In genomic region chr14:50925111-50925920, GRCm38 (mm10) we compare ENCODE assay signal across 8 mouse cellular contexts. TPM values are rescaled to one million over a fixed set of nuclear protein-coding genes. Genes with fewer than 3 reads are reported as not detected.
DNase-seq lines count a peak whose midpoint lies in the region; ATAC-seq and TF ChIP-seq lines count a peak whose summit lies in the region.

No protein-coding gene starts in this region.

- WGBS in heart, embryonic 10.5 days, result 1% methylated on average over 38 of the region's 38 CpGs
- 2% methylated on average over 38 of the region's 38 CpGs for WGBS in forebrain, embryonic 13.5 days
- WGBS in liver, embryonic 11.5 days, result 2% methylated on average over 38 of the region's 38 CpGs

- H3K4me2 ChIP-seq in forebrain, embryonic 13.5 days, result peak overlapping the region; percentile 83
- peak overlapping the region; percentile 69 for H3K4me2 ChIP-seq in liver, embryonic 11.5 days

- H3K27me3 ChIP-seq in heart, embryonic 10.5 days (ENCODE audit: insufficient read depth, poor library complexity, severe bottlenecking), result no peaks in the 10 kb centered on the region
- no peaks in the 10 kb centered on the region for H3K27me3 ChIP-seq in MEL (ENCODE audit: control insufficient read depth in 1 of 2, insufficient read depth in 2 of 2, low read length in 2 of 2)
- H3K27me3 ChIP-seq in forebrain, embryonic 13.5 days, result no peaks in the 10 kb centered on the region
- H3K27me3 ChIP-seq in liver, embryonic 11.5 days (replicated peaks; ENCODE audit: control insufficient read depth, insufficient read depth, low read length), result no peaks in the 10 kb centered on the region
- H3K27me3 ChIP-seq in splenic B cell, adult 2 months (ENCODE audit: control insufficient read depth, insufficient read depth, low read length, poor library complexity, severe bottlenecking), result no peaks in the 10 kb centered on the region

- TF ChIP-seq CTCF in MEL (IDR thresholded peaks at IDR 0.05 in 2 of 3, conservative IDR thresholded peaks at IDR 0.05 in 1 of 3; ENCODE audit: control insufficient read depth in 1 of 3, insufficient read depth in 1 of 3, low read depth in 2 of 3, low read length in 3 of 3, poor library complexity in 1 of 3, severe bottlenecking in 1 of 3), result no peak

- H3K27ac ChIP-seq in heart, embryonic 10.5 days, result peak overlapping the region; percentile 94
- peak overlapping the region; percentile 74 for H3K27ac ChIP-seq in MEL (ENCODE audit: control insufficient read depth, low read depth, low read length)
- peak overlapping the region; percentile 89 for H3K27ac ChIP-seq in forebrain, embryonic 13.5 days
- H3K27ac ChIP-seq in liver, embryonic 11.5 days (ENCODE audit: low read depth, low read length), result peak overlapping the region; percentile 88

- no peak for TF ChIP-seq RAD21 in MEL (IDR thresholded peaks at IDR 0.05; ENCODE audit: low read depth, low read length)

- no peaks in the 10 kb centered on the region for H3K9me3 ChIP-seq in heart, embryonic 10.5 days
- H3K9me3 ChIP-seq in MEL (replicated peaks; ENCODE audit: insufficient read depth, low read length), result no peaks in the 10 kb centered on the region
- no peaks in the 10 kb centered on the region for H3K9me3 ChIP-seq in forebrain, embryonic 13.5 days (replicated peaks)
- H3K9me3 ChIP-seq in liver, embryonic 11.5 days (ENCODE audit: control insufficient read depth, low read length), result no peaks in the 10 kb centered on the region

- DNase-seq in heart, embryonic 10.5 days (ENCODE audit: low spot score), result no peak
- no peak for DNase-seq in heart, postnatal 25 days (ENCODE audit: low spot score)
- peak; percentile 56 for DNase-seq in MEL (ENCODE audit: low read depth, low spot score)
- DNase-seq in liver, embryonic 11.5 days (ENCODE audit: low spot score), result no peak
- peak; percentile 34 for DNase-seq in splenic B cell, adult 2 months (ENCODE audit: low read depth, low spot score)
- DNase-seq in left cerebral cortex, postnatal 10 days (ENCODE audit: extremely low spot score in 1 of 2, low spot score in 2 of 2), result no peak
- DNase-seq in thymus, postnatal 25 days, result no peak

- H3K79me2 ChIP-seq in MEL (ENCODE audit: control insufficient read depth, insufficient read depth, low read length, poor library complexity), result peaks cover 24% of the 10 kb centered on the region

- TF ChIP-seq EP300 in MEL (IDR thresholded peaks at IDR 0.05; ENCODE audit: low read depth in 1 of 2, low read length in 2 of 2), result no peak

- no peak for TF ChIP-seq POLR2A in MEL (IDR thresholded peaks at IDR 0.05; ENCODE audit: control insufficient read depth in 1 of 2, insufficient read depth in 1 of 2, low read depth in 1 of 2, low read length in 2 of 2, poor library complexity in 1 of 2)

- H3K9ac ChIP-seq in MEL (ENCODE audit: control insufficient read depth, low read depth, low read length, poor library complexity, severe bottlenecking), result peak overlapping the region; percentile 76
- H3K9ac ChIP-seq in forebrain, embryonic 13.5 days, result peak overlapping the region; percentile 92
- H3K9ac ChIP-seq in liver, embryonic 11.5 days (ENCODE audit: low read depth, low read length), result peak overlapping the region; percentile 81

- peaks cover 39% of the 10 kb centered on the region for H3K36me3 ChIP-seq in heart, embryonic 10.5 days
- H3K36me3 ChIP-seq in MEL (ENCODE audit: control insufficient read depth in 1 of 2, insufficient read depth in 2 of 2, low read length in 2 of 2), result peaks cover 0 to 8% of the 10 kb centered on the region in 2 experiments; a peak in 2 of 4 replicates
- peaks cover 37% of the 10 kb centered on the region for H3K36me3 ChIP-seq in forebrain, embryonic 13.5 days (ENCODE audit: poor library complexity, severe bottlenecking)
- peaks cover 29% of the 10 kb centered on the region for H3K36me3 ChIP-seq in liver, embryonic 11.5 days (ENCODE audit: control insufficient read depth, insufficient read depth, low read length)
- H3K36me3 ChIP-seq in splenic B cell, adult 2 months (ENCODE audit: control insufficient read depth, insufficient read depth, low read length, poor library complexity, severe bottlenecking), result peaks cover 15% of the 10 kb centered on the region

- ATAC-seq in forebrain, embryonic 13.5 days, result peak; percentile 52; the same call in 1 of the 2 replicates
- peak; percentile 64 for ATAC-seq in liver, embryonic 11.5 days (replicated peaks; ENCODE audit: low FRiP score)

- peaks cover 16% of the 10 kb centered on the region; the same call in 1 of the 2 replicates for H3K4me1 ChIP-seq in heart, embryonic 10.5 days
- H3K4me1 ChIP-seq in MEL (ENCODE audit: control insufficient read depth in 1 of 2, insufficient read depth in 2 of 2, low read length in 2 of 2), result no peaks in the 10 kb centered on the region
- H3K4me1 ChIP-seq in forebrain, embryonic 13.5 days, result peaks cover 44% of the 10 kb centered on the region
- H3K4me1 ChIP-seq in liver, embryonic 11.5 days (replicated peaks; ENCODE audit: control insufficient read depth, insufficient read depth, low read length), result peaks cover 23% of the 10 kb centered on the region

- H3K4me3 ChIP-seq in heart, embryonic 10.5 days, result peak overlapping the region; percentile 80
- H3K4me3 ChIP-seq in MEL (ENCODE audit: control insufficient read depth in 1 of 2, insufficient read depth in 1 of 2, low read depth in 2 of 2, low read length in 2 of 2), result peak overlapping the region; percentile 59 to 78
- peak overlapping the region; percentile 88 for H3K4me3 ChIP-seq in forebrain, embryonic 13.5 days
- peak overlapping the region; percentile 79 for H3K4me3 ChIP-seq in liver, embryonic 11.5 days (ENCODE audit: low read depth, low read length)

- intact Hi-C loops in heart, postnatal 25 days (cut with DNase I), result loop anchor here (5.0 kb wide), 2 partner anchors 118 to 162 kb away; partner anchors contain the start of genes Ccnb1ip1 and Parp2
- intact Hi-C loops in left cerebral cortex, postnatal 10 days (cut with DNase I), result loop anchor here (5.0 kb wide), 1 partner anchor 98 kb away; no protein-coding TSS in a partner anchor

TF ChIP-seq in MEL, 35 proteins besides CTCF, POLR2A, EP300 and RAD21 (continues in another document):
- TF ChIP-seq MYB (IDR thresholded peaks at IDR 0.05; ENCODE audit: low read depth, low read length) (no peak), MXI1 (IDR thresholded peaks at IDR 0.05; ENCODE audit: low read depth, low read length) (peak; percentile 82), USF2 (IDR thresholded peaks at IDR 0.05; ENCODE audit: borderline replicate concordance in 1 of 2, insufficient read depth in 1 of 2, low read depth in 1 of 2, low read length in 2 of 2) (no peak), SIN3A (IDR thresholded peaks at IDR 0.05; ENCODE audit: low read length) (peak; percentile 75)

RNA-seq across cellular contexts. Expression of gene Apex1, which starts 0.5 kb away (rescaled TPM):
- 220 and 306 TPM in 2 replicates for polyA plus RNA-seq in heart, embryonic 10.5 days (2016; fragmentation: Nextera tagmentation; extraction: Ambion mirVana)
- total RNA-seq in heart, postnatal 25 days (2021), result 10 to 100 TPM; 22.6 to 23.2 TPM
- 123 and 129 TPM in 2 replicates for total RNA-seq in MEL (2012; rRNA removed)
- polyA plus RNA-seq in MEL (2012; ENCODE audit: insufficient read depth in 1 of 2, insufficient read length in 2 of 2, low read depth in 1 of 2, low replicate concordance in 2 of 2, missing spikeins in 1 of 2), result 100 to 1,000 TPM in 1 of 2 experiments, not detected in 1; 155 TPM
- 355 and 364 TPM in 2 replicates for polyA plus RNA-seq in forebrain, embryonic 13.5 days (2015; fragmentation: Nextera tagmentation; extraction: Ambion mirVana)
- 251 and 267 TPM in 2 replicates for polyA plus RNA-seq in liver, embryonic 11.5 days (2014; fragmentation: Nextera tagmentation; extraction: Ambion mirVana)
- 10 to 100 TPM; 65.8 to 66.3 TPM for total RNA-seq in left cerebral cortex, postnatal 10 days (2021)

RNA-seq across cellular contexts. Expression of gene Osgep, which starts 0.6 kb away (rescaled TPM):
- 132 and 145 TPM in 2 replicates for polyA plus RNA-seq in heart, embryonic 10.5 days (2016; fragmentation: Nextera tagmentation; extraction: Ambion mirVana)
- total RNA-seq in heart, postnatal 25 days (2021), result 10 to 100 TPM; 66.1 to 70.3 TPM
- total RNA-seq in MEL (2012; rRNA removed), result 28.0 and 29.6 TPM in 2 replicates
- polyA plus RNA-seq in MEL (2012; ENCODE audit: insufficient read depth in 1 of 2, insufficient read length in 2 of 2, low read depth in 1 of 2, low replicate concordance in 2 of 2, missing spikeins in 1 of 2), result 10 to 100 TPM in 1 of 2 experiments, not detected in 1; 45.1 TPM
- 150 and 164 TPM in 2 replicates for polyA plus RNA-seq in forebrain, embryonic 13.5 days (2015; fragmentation: Nextera tagmentation; extraction: Ambion mirVana)
- polyA plus RNA-seq in liver, embryonic 11.5 days (2014; fragmentation: Nextera tagmentation; extraction: Ambion mirVana), result 116 and 119 TPM in 2 replicates
- total RNA-seq in left cerebral cortex, postnatal 10 days (2021), result 10 to 100 TPM; 29.9 to 34.2 TPM

RNA-seq across cellular contexts. Expression of gene Pip4p1, which starts 5.3 kb away (rescaled TPM):
- 36.1 and 44.7 TPM in 2 replicates for polyA plus RNA-seq in heart, embryonic 10.5 days (2016; fragmentation: Nextera tagmentation; extraction: Ambion mirVana)
- 10 to 100 TPM; 21.1 to 23.6 TPM for total RNA-seq in heart, postnatal 25 days (2021)
- total RNA-seq in MEL (2012; rRNA removed), result 10.5 and 12.2 TPM in 2 replicates
- polyA plus RNA-seq in MEL (2012; ENCODE audit: insufficient read depth in 1 of 2, insufficient read length in 2 of 2, low read depth in 1 of 2, low replicate concordance in 2 of 2, missing spikeins in 1 of 2), result 10 to 100 TPM in 1 of 2 experiments, not detected in 1; 21.6 TPM
- 73.7 and 76.9 TPM in 2 replicates for polyA plus RNA-seq in forebrain, embryonic 13.5 days (2015; fragmentation: Nextera tagmentation; extraction: Ambion mirVana)
- polyA plus RNA-seq in liver, embryonic 11.5 days (2014; fragmentation: Nextera tagmentation; extraction: Ambion mirVana), result 36.9 and 42.2 TPM in 2 replicates
- total RNA-seq in left cerebral cortex, postnatal 10 days (2021), result 10 to 100 TPM; 79.6 to 89.0 TPM

RNA-seq across cellular contexts. Expression of gene Pnp, which starts 5.6 kb away (rescaled TPM):
- polyA plus RNA-seq in heart, embryonic 10.5 days (2016; fragmentation: Nextera tagmentation; extraction: Ambion mirVana), result 44.3 and 63.0 TPM in 2 replicates
- total RNA-seq in heart, postnatal 25 days (2021), result 10 to 100 TPM; 12.2 to 13.5 TPM
- 46.7 and 49.7 TPM in 2 replicates for total RNA-seq in MEL (2012; rRNA removed)
- polyA plus RNA-seq in MEL (2012; ENCODE audit: insufficient read depth in 1 of 2, insufficient read length in 2 of 2, low read depth in 1 of 2, low replicate concordance in 2 of 2, missing spikeins in 1 of 2), result 100 to 1,000 TPM in 1 of 2 experiments, 10 to 100 TPM in 1; 36.2 to 302 TPM
- polyA plus RNA-seq in forebrain, embryonic 13.5 days (2015; fragmentation: Nextera tagmentation; extraction: Ambion mirVana), result 33.2 and 35.4 TPM in 2 replicates
- 86.7 and 87.7 TPM in 2 replicates for polyA plus RNA-seq in liver, embryonic 11.5 days (2014; fragmentation: Nextera tagmentation; extraction: Ambion mirVana)
- 10 to 100 TPM; 11.0 to 15.6 TPM for total RNA-seq in left cerebral cortex, postnatal 10 days (2021)

RNA-seq across cellular contexts. Expression of gene Gm49342, which starts 19.0 kb away (rescaled TPM):
- not detected in 2 replicates for polyA plus RNA-seq in heart, embryonic 10.5 days (2016; fragmentation: Nextera tagmentation; extraction: Ambion mirVana)
- 10 to 100 TPM; 12.6 TPM for total RNA-seq in heart, postnatal 25 days (2021)
- total RNA-seq in MEL (2012; rRNA removed), result 11.7 and 14.5 TPM in 2 replicates
- polyA plus RNA-seq in MEL (2012; ENCODE audit: insufficient read depth in 1 of 2, insufficient read length in 2 of 2, low read depth in 1 of 2, low replicate concordance in 2 of 2, missing spikeins in 1 of 2), result 10 to 100 TPM in 1 of 2 experiments, not detected in 1; 45.2 TPM
- polyA plus RNA-seq in forebrain, embryonic 13.5 days (2015; fragmentation: Nextera tagmentation; extraction: Ambion mirVana), result not detected in 2 replicates
- not detected in 2 replicates for polyA plus RNA-seq in liver, embryonic 11.5 days (2014; fragmentation: Nextera tagmentation; extraction: Ambion mirVana)
- 10 to 100 TPM in 1 of 2 experiments, 1 to 10 TPM in 1; 6.5 to 13.7 TPM for total RNA-seq in left cerebral cortex, postnatal 10 days (2021)

Comparison
In these comparisons a context has a peak if more than half of its experiments do, and no peak if none do; other contexts are left out.
1. DNase-seq: peak in MEL (single experiment) and splenic B cell, adult 2 months (single experiment); none in heart, embryonic 10.5 days (single experiment), heart, postnatal 25 days (single experiment), liver, embryonic 11.5 days (single experiment), left cerebral cortex, postnatal 10 days (0 of 2) and thymus, postnatal 25 days (single experiment).
2. Peak in every context shown above with its lines, with median percentiles within 50 percentile points of each other: H3K27ac ChIP-seq, H3K4me3 ChIP-seq and H3K9ac ChIP-seq.